ENCODE assay signal across 9 mouse cellular contexts in the genomic region with DNA sequence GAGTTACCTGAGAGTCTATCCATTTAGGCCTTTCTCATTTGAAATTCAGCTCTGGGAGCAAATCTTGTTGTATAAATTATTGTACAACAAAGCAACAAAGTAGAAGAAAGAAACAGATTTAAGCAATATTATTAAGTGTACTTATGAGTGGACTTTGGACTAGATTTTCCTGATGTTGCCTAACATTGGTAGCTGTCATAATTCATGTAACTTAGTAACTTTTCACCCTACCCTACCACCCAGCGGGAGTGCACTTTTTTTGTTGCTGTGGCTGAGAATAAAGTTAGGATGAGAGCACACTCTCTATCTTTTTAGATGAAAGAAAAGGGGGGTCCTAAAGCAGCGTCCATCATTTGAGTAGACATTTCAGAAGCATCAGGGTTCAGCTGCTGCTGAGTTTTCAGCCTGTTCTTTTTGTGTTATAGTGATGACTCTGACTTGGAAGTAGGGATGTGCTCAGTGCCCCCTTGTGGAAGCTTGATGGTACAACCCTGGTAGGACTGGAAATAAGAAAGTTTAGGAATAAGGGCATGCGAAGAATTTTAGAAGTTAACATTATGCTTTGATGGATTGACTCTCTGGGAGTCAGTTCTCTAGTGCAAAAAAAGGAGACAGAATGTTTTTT. TPM values are rescaled to one million over a fixed set of nuclear protein-coding genes. Genes with fewer than 3 reads are reported as not detected.
DNase-seq lines count a peak whose midpoint lies in the region; ATAC-seq lines count a peak whose summit lies in the region.
"Had no signal": no experiment of that assay in that cellular context is flagged by ENCODE, and none has a peak within 500 bp of the region (broad histone marks: within the 10 kb centered on the region; RNA-seq: fewer than 3 reads in every experiment).

No protein-coding gene starts in this region.

- no peak overlapping the region for H3K4me3 ChIP-seq in kidney, embryonic 16.5 days (ENCODE audit: low read length)
- H3K4me3 ChIP-seq in lung, embryonic 16.5 days (ENCODE audit: low read length) = no peak overlapping the region

- no peaks in the 10 kb centered on the region for H3K27me3 ChIP-seq in kidney, embryonic 16.5 days (ENCODE audit: insufficient read depth, low read length)
- no peaks in the 10 kb centered on the region for H3K27me3 ChIP-seq in lung, embryonic 16.5 days (ENCODE audit: control insufficient read depth, insufficient read depth, low read depth, low read length)

- no peak for ATAC-seq in kidney, embryonic 16.5 days (ENCODE audit: low FRiP score, low TSS enrichment)
- peak; percentile 61; the same call in 1 of the 2 replicates for ATAC-seq in granulocyte monocyte progenitor cell, adult 5-6 weeks (replicated peaks; ENCODE audit: poor library complexity, severe bottlenecking)
- ATAC-seq in lung, embryonic 16.5 days (ENCODE audit: low read depth) = peak; percentile 55; the same call in 1 of the 2 replicates

- H3K4me2 ChIP-seq in kidney, embryonic 16.5 days (replicated peaks; ENCODE audit: low read depth, low read length) = no peak overlapping the region
- no peak overlapping the region for H3K4me2 ChIP-seq in lung, embryonic 16.5 days (ENCODE audit: low read depth, low read length)

- no peak overlapping the region for H3K9ac ChIP-seq in kidney, embryonic 16.5 days (replicated peaks; ENCODE audit: low read length)
- H3K9ac ChIP-seq in lung, embryonic 16.5 days (ENCODE audit: low read length) = no peak overlapping the region

- 0 out of 2 replicates have a peak, but pooled peaks cover 4% of the 10 kb centered on the region for H3K9me3 ChIP-seq in kidney, embryonic 16.5 days (ENCODE audit: low read length)
- H3K9me3 ChIP-seq in lung, embryonic 16.5 days (ENCODE audit: control insufficient read depth, low read length) = no peaks in the 10 kb centered on the region

- WGBS in kidney, embryonic 16.5 days = 46% methylated on average over 3 of the region's 3 CpGs
- 33% methylated on average over 3 of the region's 3 CpGs for WGBS in lung, embryonic 16.5 days

- peak; percentile 55 for DNase-seq in kidney, adult 18-20 months
- peak; percentile 5 for DNase-seq in WW6 (ENCODE audit: low read depth, low spot score)
- DNase-seq in cerebellum, postnatal 4 days (ENCODE audit: low spot score in 2 of 2) = peak; percentile 20 to 31
- DNase-seq in kidney, postnatal 4 days = peak; percentile 62 to 73
- DNase-seq in right cerebral cortex, postnatal 4 days = peak; percentile 21

- H3K4me1 ChIP-seq in kidney, embryonic 16.5 days (ENCODE audit: insufficient read depth, low read length) = no peaks in the 10 kb centered on the region
- peaks cover 10% of the 10 kb centered on the region for H3K4me1 ChIP-seq in lung, embryonic 16.5 days (replicated peaks; ENCODE audit: control insufficient read depth, insufficient read depth, low read length)

- no peak overlapping the region for H3K27ac ChIP-seq in kidney, embryonic 16.5 days (ENCODE audit: low read length)
- H3K27ac ChIP-seq in lung, embryonic 16.5 days (ENCODE audit: low read length) = peak overlapping the region; percentile 70
- H3K27ac ChIP-seq: macrophage had no signal

- peaks cover 8% of the 10 kb centered on the region; the same call in 1 of the 2 replicates for H3K36me3 ChIP-seq in kidney, embryonic 16.5 days (ENCODE audit: insufficient read depth, low read length)
- peaks cover 5% of the 10 kb centered on the region for H3K36me3 ChIP-seq in lung, embryonic 16.5 days (ENCODE audit: control insufficient read depth, insufficient read depth, low read length)

RNA-seq across cellular contexts. Expression of gene Ap3m1, which starts 59.1 kb away (rescaled TPM):
- 79.1 and 82.5 TPM in 2 replicates for polyA plus RNA-seq in kidney, embryonic 16.5 days (2015; fragmentation: Nextera tagmentation; extraction: Ambion mirVana)
- total RNA-seq in granulocyte monocyte progenitor cell, adult 5-6 weeks (2014; fragmentation: Nextera tagmentation) = 54.1 and 71.7 TPM in 2 replicates
- 66.0 and 83.4 TPM in 2 replicates for total RNA-seq in granulocyte monocyte progenitor cell, adult 5-6 weeks (2017)
- polyA plus RNA-seq in lung, embryonic 16.5 days (2015; fragmentation: Nextera tagmentation; extraction: Ambion mirVana) = 63.9 and 83.5 TPM in 2 replicates

RNA-seq across cellular contexts. Expression of gene Adk, which starts 59.2 kb away (rescaled TPM):
- 158 and 167 TPM in 2 replicates for polyA plus RNA-seq in kidney, embryonic 16.5 days (2015; fragmentation: Nextera tagmentation; extraction: Ambion mirVana)
- 69.1 and 73.1 TPM in 2 replicates for total RNA-seq in granulocyte monocyte progenitor cell, adult 5-6 weeks (2014; fragmentation: Nextera tagmentation)
- total RNA-seq in granulocyte monocyte progenitor cell, adult 5-6 weeks (2017) = 96.7 and 125 TPM in 2 replicates
- polyA plus RNA-seq in lung, embryonic 16.5 days (2015; fragmentation: Nextera tagmentation; extraction: Ambion mirVana) = 195 TPM in 2 replicates

Comparison
In these comparisons a context has a peak if more than half of its experiments do, and no peak if none do; other contexts are left out.
1. DNase-seq: peak in every context shown above with its lines; median percentile 68 in kidney, postnatal 4 days; 55 in kidney, adult 18-20 months; 26 in cerebellum, postnatal 4 days; 21 in right cerebral cortex, postnatal 4 days; 5 in WW6.